Mouse (Mus musculus): ENCODE data around the gene Park7.
"Not testable (repeated sequence)": the region's sequence is repeated elsewhere in the genome, so short reads cannot be mapped to it uniquely, and the experiment has no call there.

Gene Park7

DNA sequence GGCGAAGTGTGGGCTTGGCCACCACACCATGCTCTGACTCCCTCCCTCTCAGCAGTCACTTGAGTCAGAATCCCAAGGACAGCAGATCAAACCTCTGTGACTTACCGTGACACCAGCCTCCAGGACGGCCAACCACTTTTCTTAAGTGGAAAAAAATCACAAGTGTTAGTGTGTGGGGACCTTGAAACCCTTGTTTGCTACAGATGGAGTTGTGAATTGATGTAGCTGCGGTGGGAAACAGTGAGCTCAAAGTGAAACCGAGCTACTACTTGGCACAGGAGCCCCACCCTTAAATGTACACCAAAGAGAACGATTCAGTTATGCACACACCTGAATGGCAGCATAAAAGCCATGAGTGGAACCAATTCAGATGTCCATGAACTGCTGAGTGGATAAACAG lies 10.7 kb upstream of the Park7 start:
- ChIA-PET CTCF (interaction anchor here in 3 of 4 experiments (0.8 to 2.2 kb wide), 8 partner anchors 10 to 341 kb away, joined by 3 to 12 read pairs (median 4); partner anchors contain the start of genes Park7 (in 2 of the 3) and Tnfrsf9 (in 2 of the 3)), POLR2A (interaction anchor here in 2 of 4 experiments (0.9 to 2.9 kb wide), 7 partner anchors 11 to 31 kb away, joined by 3 to 14 read pairs (median 4); partner anchors contain the start of genes Park7 (in 1 of the 2) and Tnfrsf9 (in 1 of the 2))

DNA sequence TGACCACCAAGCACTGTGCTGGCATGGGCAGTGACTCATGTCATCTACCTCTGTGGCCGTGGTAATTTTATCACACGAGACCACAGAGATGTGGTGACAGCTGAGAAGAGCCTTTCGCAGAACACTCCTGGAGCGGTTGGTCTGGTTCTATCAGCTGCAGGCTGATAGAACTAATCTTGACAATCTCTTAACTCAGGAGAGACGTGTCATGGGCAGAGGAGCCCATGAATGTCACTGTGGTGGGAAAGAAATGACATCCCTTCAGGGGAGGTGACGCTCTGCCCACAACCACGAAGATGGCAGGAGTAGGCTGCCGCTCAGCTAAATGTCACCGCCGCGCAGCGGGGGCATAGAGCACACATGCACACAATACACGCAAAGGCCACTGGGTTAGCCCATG lies 10.1 kb upstream of the Park7 start:
- ChIA-PET POLR2A (interaction anchor here in 2 of 4 experiments (1.1 to 2.9 kb wide), 5 partner anchors 10 to 15 kb away, joined by 3 to 14 read pairs (median 4); partner anchors contain the start of genes Park7 (in 1 of the 2) and Tnfrsf9 (in 1 of the 2)), CTCF (interaction anchor here (0.5 to 1.6 kb wide), 10 partner anchors 10 to 913 kb away, joined by 3 to 6 read pairs (median 3); partner anchors contain the start of genes Park7 (in 2 of the 4) and Tnfrsf9 (in 2 of the 4))

DNA sequence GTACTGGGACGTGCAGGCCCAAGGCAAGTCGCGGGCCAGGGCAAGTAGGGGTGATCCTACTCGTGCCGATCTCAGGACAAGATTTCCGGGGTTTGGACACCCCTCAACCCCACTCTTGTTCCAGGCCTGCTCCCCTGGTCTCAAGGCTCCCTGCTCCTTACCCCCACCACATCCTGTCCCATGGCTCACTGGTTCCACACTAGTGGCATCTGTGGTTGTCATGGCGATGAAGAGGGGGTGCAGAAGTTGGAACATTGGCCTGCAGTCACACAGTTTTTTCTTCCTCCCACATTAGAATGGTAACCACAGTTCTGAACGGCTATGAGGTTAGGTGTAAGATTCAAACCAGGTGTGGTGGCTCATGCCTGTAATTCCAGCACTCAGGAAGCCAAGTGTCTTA lies 7.0 kb upstream of the Park7 start:
- POLR2A ChIA-PET = no interaction called here
- CTCF ChIA-PET = no interaction called here

DNA sequence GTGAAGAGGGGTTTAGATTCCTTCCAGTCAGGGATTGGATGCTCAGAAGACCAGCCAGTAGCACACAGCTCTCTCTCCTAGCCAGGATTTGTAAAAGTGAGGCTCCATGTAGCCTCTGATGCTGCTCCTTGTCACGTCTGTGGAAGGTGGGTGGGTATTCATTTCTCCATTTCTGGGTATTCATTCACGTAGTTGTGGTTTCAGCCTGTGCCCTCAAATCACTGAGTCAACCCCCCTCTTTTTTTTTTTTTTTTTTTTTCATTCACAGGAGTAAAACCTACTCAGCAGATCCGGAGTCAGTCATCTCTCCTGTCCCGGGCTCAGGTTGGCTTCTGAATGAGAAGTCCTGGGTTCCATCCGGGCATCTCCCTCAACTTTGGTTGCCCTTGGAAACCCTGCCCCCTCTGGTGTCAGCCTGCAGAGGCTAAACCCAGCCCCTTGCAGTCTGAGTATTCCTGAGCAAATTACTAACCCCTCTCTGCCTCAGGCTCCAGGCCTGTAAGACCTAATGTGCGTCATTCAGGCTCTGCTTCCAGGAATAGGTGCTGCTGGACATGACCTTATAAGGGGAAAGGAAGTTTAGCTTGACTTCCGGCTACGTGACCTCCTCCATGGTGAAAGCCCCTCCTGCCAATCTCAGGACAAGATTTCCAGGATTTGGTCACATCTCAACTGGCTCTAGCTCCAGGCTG lies 3.2 kb upstream of the Park7 start:
- ChIA-PET POLR2A (interaction anchor here in 3 of 4 experiments (0.6 to 2.0 kb wide), 11 partner anchors 15 to 839 kb away, joined by 3 to 11 read pairs (median 4); no protein-coding TSS in a partner anchor), CTCF (interaction anchor here in 3 of 4 experiments (0.5 to 1.3 kb wide), 7 partner anchors 9 to 818 kb away, joined by 3 to 4 read pairs (median 3); no protein-coding TSS in a partner anchor)

DNA sequence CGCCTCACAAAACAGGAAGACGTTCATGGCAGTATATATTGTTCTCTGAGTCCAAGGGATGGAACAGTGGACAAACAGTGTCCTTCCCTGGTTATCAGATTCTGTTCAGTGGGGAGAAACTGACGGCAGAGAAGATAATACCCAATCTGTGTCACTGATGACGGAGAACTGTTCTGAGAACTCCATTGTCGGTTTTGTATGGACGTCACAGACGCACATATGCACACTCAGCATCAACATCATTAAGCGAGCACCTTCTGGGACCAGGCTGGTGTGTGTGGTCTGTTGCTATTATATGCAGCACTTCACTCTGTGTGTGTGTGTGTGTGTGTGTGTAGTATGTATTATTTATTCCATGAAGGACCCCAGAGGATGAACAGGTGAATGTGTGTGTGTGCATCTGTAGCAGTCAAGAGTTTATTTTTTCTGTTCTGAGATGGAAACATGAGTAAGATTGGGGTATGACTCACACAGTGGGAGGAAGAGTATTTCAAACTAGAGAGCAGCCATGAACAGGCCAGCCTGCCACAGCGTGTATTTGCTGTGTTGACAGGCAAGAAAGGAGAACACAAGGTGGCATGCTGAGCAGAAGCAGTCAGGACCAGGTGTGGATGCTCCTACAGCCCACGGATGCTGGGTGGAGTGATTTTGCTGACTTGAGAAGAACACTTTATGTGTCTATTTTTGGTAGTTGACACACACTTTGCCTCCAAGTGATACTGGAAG lies 1.1 kb upstream of the Park7 start:
- ChIA-PET POLR2A (interaction anchor here in 3 of 4 experiments (0.8 to 3.2 kb wide), 13 partner anchors 11 to 272 kb away, joined by 3 to 21 read pairs (median 4); no protein-coding TSS in a partner anchor), CTCF (interaction anchor here in 3 of 4 experiments (0.9 to 1.9 kb wide), 7 partner anchors 9 to 289 kb away, joined by 3 to 8 read pairs (median 4); no protein-coding TSS in a partner anchor)

DNA sequence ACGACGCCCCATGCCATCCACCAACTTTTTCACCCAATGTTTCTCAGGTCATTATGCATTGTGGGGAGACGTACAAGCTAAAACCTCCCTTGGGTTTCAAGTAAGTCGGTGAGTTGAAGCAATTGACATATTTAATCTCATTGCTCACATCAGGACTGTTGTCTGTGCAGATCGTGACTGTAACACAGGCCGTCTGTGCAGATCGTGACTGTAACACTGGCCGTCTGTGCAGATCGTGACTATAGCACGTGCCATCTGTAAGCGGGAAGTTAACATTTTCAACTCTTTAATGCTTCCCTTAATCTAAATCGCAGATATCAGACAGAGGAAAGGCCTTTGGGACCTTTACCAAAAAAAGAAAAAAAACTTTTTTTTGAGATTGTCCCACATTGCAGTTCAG lies 494 bp downstream of the Park7 start:
- ChIA-PET POLR2A (interaction anchor here in 3 of 4 experiments (0.6 to 3.2 kb wide), 21 partner anchors 11 to 1675 kb away, joined by 3 to 21 read pairs (median 4); no protein-coding TSS in a partner anchor), CTCF (interaction anchor here in 3 of 4 experiments (0.5 to 2.3 kb wide), 10 partner anchors 11 to 281 kb away, joined by 3 to 9 read pairs (median 6); no protein-coding TSS in a partner anchor)

DNA sequence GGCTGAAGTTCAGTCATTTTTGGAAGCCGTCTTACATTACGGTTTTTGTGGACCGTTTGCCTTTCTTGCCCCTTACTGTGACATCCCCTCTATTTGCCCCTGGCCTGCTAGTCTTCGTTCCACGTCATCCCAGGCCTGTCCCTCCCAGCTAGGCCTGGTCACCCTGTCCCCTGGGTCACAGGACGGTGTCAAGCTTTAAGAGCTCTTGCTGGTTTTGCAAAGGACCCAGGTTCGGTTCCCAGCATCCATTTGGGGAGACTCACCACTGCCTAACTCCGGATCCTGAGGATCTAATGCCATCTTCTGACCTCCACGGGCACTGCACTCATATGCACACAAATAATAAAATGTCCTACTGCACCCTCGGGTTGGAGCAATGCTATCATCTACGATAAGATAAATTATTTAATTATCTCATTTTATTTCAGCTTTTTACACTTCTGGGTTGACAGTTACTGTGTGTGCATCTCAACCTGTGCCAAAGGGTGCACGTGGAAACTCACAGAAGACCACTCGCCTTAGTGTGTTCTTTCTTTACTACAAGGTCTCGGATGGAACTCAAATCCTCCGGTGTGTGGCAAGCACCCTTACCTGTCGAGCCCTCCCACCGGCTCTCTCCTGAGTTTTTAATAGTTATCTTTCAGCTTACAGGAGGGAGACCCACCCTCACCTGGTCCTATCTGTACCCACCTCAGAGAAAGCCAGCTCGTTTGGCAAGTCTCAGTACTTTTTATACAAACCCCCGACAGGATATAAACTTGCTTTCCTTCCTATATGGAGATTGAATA lies 3.9 kb downstream of the Park7 start:
- ChIA-PET POLR2A (interaction anchor here in 3 of 4 experiments (0.6 to 3.2 kb wide), 12 partner anchors 8 to 650 kb away, joined by 3 to 12 read pairs (median 4); no protein-coding TSS in a partner anchor), CTCF (interaction anchor here (0.5 to 1.6 kb wide), 8 partner anchors 9 to 247 kb away, joined by 3 to 7 read pairs (median 4); no protein-coding TSS in a partner anchor)

DNA sequence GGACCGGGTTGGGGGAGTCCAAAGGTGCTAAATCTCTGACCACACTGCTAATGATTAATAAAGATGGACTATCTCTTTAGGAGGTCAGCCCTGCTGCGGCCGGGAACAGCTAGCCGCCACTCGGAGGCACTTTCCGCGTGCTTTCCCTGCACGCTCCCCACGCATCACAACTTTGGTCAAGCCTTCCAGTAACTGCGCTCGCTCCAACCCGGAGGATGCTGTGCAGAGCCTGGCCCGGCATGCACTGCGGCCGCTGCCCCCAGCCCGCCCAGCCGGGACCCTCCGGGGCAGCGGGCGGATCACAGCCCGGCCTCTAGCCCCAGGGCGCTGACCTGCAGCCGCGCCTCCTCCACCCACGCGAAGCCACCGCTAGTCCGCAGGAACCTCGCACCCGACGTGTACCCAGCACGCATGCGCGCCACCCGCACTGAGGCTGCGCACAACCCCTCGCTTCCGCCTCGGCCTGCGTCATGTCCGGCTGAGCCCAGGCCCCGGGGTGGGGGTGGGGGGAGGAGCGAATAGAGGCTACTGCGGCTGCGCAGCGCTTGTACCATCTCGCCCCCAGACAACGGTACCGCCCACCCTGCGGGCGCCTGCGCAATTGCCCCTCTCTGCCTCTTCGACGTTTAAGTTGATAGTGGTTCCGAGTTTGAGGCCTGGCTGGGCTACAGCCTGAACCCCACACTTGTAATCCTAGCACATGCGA lies 4.6 kb downstream of the Park7 start:
- ChIA-PET CTCF (interaction anchor here in 3 of 4 experiments (1.0 to 1.6 kb wide), 4 partner anchors 8 to 246 kb away, joined by 3 to 7 read pairs (median 4); no protein-coding TSS in a partner anchor), POLR2A (interaction anchor here in 2 of 4 experiments (0.6 to 3.2 kb wide), 5 partner anchors 8 to 30 kb away, joined by 3 to 12 read pairs (median 3); no protein-coding TSS in a partner anchor)

DNA sequence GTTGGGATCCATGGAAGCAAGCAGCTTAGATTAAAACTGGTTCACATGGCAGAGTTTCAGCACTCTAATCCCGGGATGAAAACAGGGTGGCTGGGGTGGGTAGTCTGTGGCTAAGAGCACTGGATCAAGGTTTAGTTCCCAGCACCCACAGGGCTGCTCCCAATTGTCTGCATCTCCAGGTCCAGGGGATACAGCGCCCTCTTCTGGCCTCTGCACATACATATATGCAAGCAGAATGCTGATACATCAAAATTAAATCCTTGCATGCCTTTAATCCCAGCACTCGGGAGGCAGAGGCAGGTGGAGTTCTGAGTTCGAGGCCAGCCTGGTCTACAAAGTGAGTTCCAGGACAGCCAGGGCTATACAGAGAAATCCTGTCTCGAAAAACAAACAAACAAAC lies 5.7 kb downstream of the Park7 start:
- POLR2A ChIA-PET = interaction anchor here in 2 of 4 experiments (0.6 to 1.8 kb wide), 3 partner anchors 13 to 18 kb away, joined by 3 to 9 read pairs (median 5); no protein-coding TSS in a partner anchor
- CTCF ChIA-PET = not testable (repeated sequence)

DNA sequence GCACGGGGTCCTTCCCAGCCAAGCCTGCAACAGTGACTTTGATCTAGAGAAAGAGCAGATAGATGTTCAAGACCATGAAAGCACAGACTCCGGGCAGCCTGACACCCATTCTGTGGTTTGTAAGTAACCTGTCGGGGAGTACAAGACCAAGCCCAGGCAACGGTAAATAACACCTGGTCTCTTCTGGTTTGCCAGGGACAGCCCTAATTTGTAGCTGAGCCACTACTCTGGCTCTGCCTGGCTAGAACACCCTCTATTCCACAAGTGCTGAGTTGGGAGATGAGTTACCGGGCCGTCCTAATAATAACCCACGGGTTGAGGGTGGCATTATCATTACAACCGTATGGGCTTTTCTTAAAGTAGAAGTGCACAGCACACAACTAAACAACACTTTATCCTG lies 7.1 kb downstream of the Park7 start:
- ChIA-PET POLR2A (interaction anchor here in 1 of 4 experiments (1.8 kb wide), 1 partner anchor 13 kb away, joined by 9 read pairs; no protein-coding TSS in a partner anchor), CTCF (no interaction called here)

DNA sequence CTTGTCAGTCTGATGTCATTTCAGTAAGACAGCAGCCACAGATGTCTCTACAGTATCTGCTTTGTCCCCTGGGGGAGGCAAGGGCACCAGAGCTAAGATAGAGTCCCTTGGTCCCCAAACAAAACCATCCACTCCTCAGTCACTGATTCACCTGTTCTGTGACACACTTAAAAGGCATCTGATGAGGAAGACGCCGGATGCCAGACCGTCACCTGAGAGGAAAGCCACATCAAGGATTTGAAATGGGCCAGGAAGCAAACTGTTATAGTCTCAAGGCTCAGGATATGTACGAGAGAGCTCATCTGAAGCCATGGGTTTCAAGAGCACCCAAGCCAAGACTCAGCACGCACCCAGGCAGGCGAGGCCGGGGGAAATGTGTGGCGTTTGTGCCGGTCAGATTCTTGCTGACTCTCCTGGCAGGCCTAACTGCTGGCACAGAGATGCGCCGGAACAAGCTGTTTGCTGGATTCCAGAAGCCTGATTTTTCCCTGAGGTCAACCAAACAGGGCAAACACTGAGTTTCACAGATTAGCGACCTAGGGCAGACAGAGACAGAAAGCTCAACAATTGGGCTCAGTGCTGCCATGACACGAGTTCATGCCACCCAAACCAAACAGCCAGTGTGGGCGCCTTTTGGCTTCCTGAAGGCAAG lies 11.0 kb downstream of the Park7 start:
- ChIA-PET POLR2A (interaction anchor here in 3 of 4 experiments (0.5 to 5.6 kb wide), 26 partner anchors 7 to 611 kb away, joined by 3 to 53 read pairs (median 5); partner anchors contain the start of genes Park7 (in 2 of the 3) and Tnfrsf9 (in 2 of the 3)), CTCF (interaction anchor here (0.6 to 5.3 kb wide), 18 partner anchors 10 to 554 kb away, joined by 3 to 73 read pairs (median 6); partner anchors contain the start of gene Vamp3 (in 1 of the 4))

DNA sequence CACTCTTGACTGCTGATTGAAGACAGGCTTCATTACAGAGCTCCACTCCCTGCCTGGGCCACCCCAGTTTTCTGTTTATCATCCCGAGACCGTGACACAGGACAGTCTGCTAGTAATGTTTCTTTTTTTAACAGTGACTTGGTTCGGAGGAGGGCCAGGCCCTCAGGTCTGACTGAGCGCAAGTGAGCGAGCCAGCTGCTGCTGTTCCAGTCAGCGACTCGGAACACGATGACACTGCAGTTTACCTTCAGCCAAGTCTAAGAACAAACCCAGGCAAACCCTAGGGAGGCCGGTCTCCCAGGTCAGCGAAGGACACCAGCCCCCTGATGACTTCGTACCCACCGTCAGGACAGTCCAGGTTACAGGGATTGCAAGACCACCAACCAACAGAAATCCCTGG lies 12.2 kb downstream of the Park7 start:
- POLR2A ChIA-PET = interaction anchor here (0.6 to 5.6 kb wide), 47 partner anchors 8 to 578 kb away, joined by 3 to 53 read pairs (median 5); partner anchors contain the start of genes Park7 (in 2 of the 4), Tnfrsf9 (in 2 of the 4) and Per3 (in 1 of the 4)
- CTCF ChIA-PET = interaction anchor here (0.5 to 5.3 kb wide), 99 partner anchors 8 to 1179 kb away, joined by 3 to 73 read pairs (median 4); partner anchors contain the start of genes Park7 (in 3 of the 4), Tnfrsf9 (in 3 of the 4), Per3 (in 1 of the 4) and Vamp3 (in 1 of the 4)

DNA sequence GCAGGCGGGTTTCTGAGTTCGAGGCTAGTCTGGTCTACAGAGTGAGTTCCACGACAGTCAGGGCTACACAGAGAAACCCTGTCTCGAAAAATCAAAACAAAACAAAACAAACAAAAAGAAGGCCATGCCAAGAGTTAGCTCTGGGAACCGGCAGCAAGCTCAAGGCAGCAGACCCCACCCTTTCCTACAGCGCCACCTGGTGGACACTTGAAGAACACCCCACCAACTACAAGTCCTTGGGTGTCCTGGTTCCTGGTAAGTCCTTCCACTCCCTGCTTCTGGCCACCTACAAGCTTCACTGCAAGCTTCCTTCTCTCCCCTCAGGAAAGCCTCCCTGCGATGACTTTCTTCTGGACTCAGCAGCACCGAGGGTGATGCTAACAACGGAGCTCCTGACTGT lies 12.6 kb downstream of the Park7 start:
- POLR2A ChIA-PET = interaction anchor here (0.6 to 5.6 kb wide), 45 partner anchors 8 to 578 kb away, joined by 3 to 53 read pairs (median 5); partner anchors contain the start of genes Park7 (in 2 of the 4), Tnfrsf9 (in 2 of the 4) and Per3 (in 1 of the 4)
- CTCF ChIA-PET = interaction anchor here (0.5 to 5.3 kb wide), 113 partner anchors 8 to 800 kb away, joined by 3 to 73 read pairs (median 4); partner anchors contain the start of genes Park7 (in 3 of the 4), Tnfrsf9 (in 3 of the 4), Per3 (in 1 of the 4) and Vamp3 (in 1 of the 4)

DNA sequence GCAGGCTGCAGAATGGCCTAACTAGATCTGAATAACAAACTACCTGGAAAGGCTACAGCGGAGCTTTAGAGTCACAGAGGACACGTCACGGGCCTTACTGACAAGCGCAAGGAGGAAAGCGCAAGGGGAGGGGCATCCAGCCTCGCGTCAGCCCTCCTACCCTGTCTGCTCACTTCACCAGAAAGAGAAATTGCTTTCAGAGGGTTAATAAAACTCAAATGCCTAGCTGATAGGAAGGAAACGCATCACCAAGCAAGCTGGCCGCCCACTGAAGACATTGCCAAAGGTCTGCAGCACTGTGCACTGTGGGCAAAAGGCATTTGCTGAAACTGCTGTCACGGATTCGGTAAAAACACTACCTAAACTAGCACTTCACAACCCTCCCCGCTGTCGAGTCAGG lies 13.8 kb downstream of the Park7 start:
- POLR2A ChIA-PET = interaction anchor here in 3 of 4 experiments (0.6 to 4.4 kb wide), 19 partner anchors 9 to 756 kb away, joined by 3 to 21 read pairs (median 4); partner anchors contain the start of genes Park7 (in 2 of the 3) and Tnfrsf9 (in 2 of the 3)
- CTCF ChIA-PET = interaction anchor here in 3 of 4 experiments (0.7 to 5.3 kb wide), 15 partner anchors 10 to 636 kb away, joined by 3 to 49 read pairs (median 4); no protein-coding TSS in a partner anchor

DNA sequence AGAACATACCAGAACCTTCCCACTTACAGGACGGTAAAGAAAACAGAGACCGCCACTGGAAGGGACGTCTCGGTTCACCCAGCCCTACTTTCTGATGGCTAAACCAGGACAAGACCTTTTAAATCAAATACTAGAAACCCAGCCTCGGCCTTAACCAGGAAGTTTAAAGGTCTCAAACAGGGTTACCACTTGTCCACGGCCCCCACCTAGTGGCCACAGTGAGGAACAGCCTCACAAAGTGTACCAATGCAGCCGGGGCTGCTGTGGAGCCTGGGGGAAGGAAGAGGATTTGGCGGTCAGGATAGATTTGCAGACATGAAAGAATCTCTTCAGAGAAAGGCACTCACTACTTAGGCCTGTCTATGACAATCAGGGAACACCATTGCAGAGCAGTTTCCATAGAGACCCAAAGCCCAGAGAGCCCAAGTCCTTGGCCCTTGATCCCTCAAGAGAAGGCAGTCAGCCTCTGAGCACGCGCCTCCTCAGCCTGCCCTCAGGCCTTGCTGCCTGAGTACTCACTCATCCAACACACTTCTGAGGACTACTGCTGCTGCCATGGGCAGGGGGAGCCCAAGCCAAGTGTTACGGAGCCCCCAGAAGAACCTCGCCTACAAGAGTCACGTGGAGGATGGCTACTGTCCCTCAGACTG lies 15.4 kb downstream of the Park7 start:
- ChIA-PET CTCF (interaction anchor here in 3 of 4 experiments (0.8 to 1.6 kb wide), 7 partner anchors 32 to 274 kb away, joined by 3 to 5 read pairs (median 4); no protein-coding TSS in a partner anchor), POLR2A (interaction anchor here in 3 of 4 experiments (0.7 to 4.4 kb wide), 12 partner anchors 8 to 236 kb away, joined by 3 to 21 read pairs (median 4); partner anchors contain the start of genes Park7 (in 1 of the 3) and Tnfrsf9 (in 1 of the 3))

Measured in embryonic stem cell, embryonic (primary cell).